Mouse (Mus musculus) thymus, adult 2 months (tissue): ENCODE results near the gene Fam196b.

Experiments
- CTCF ChIP-seq: fragments of 200-500 bp; IDR thresholded peaks from 2 replicates; pipeline ENCODE4 v1.5.1; 2012; ENCODE audit warnings: mild to moderate bottlenecking, control low read depth, low read length, moderate library complexity, borderline replicate concordance; ENCODE audit not compliant: control insufficient read depth, poor library complexity, insufficient read depth; ENCODE audit errors: extremely low read depth
- POLR2A ChIP-seq: fragments of 200-500 bp; IDR thresholded peaks from 2 replicates; pipeline ENCODE4 v1.6.1; 2012; ENCODE audit warnings: mild to moderate bottlenecking, low read length, control low read depth, moderate library complexity; ENCODE audit not compliant: control insufficient read depth, poor library complexity, insufficient read depth; ENCODE audit errors: extremely low read depth

DNA sequence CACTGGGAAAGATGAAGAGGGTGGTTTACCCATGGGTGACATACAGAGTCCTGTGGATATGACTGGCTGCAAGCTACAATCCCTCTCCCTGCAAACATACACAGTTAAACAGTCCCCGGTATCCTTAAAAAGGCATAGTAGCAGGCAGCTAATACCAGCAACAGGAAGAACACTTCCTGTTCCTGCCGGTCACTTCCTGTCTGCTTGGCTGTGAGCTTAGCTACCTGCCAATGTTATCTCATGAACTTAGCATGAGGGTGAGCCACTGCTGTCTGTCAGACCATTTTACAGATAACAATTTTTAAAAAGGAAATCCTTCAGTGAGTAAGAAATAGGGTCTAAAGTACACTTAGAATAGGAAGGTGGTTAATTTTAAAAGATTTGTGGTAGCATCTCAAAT is 83.9 kb downstream of the Fam196b start:
- TF ChIP-seq CTCF = no peak
- TF ChIP-seq POLR2A = no peak
